17 mouse cellular contexts compared by ENCODE assay signal in genomic region chr5:103166755-103167154, GRCm38 (mm10). TPM values are rescaled to one million over a fixed set of nuclear protein-coding genes. Genes with fewer than 3 reads are reported as not detected.
"Had no signal": no experiment of that assay in that cellular context is flagged by ENCODE, and none has a peak within 500 bp of the region (broad histone marks: within the 10 kb centered on the region; RNA-seq: fewer than 3 reads in every experiment).

No protein-coding gene starts in this region.

- H3K4me1 ChIP-seq: limb, embryonic 12.5 days; liver, embryonic 13.5 days; megakaryocyte, embryonic 14.5 days had no signal

- H3K4me2 ChIP-seq: limb, embryonic 12.5 days; liver, embryonic 13.5 days; lung, embryonic 15.5 days; midbrain, embryonic 12.5 days had no signal

- H3K27me3 ChIP-seq: limb, embryonic 12.5 days; liver, embryonic 13.5 days; lung, embryonic 15.5 days; megakaryocyte, embryonic 14.5 days; midbrain, embryonic 12.5 days had no signal

- H3K27ac ChIP-seq: limb, embryonic 12.5 days; liver, embryonic 13.5 days; lung, embryonic 15.5 days; macrophage; midbrain, embryonic 12.5 days; stomach, postnatal 0 days had no signal

- DNase-seq: kidney, adult 11 months; kidney, adult 9 months; kidney, postnatal 10 days; kidney, postnatal 4 days; liver; liver, embryonic 13.5 days; liver, postnatal 0 days; lung, postnatal 14 days; right cerebral cortex, postnatal 25 days; thymus, postnatal 4 days had no signal

- ATAC-seq: liver, postnatal 0 days had no signal

- H3K9ac ChIP-seq: limb, embryonic 12.5 days; liver, embryonic 13.5 days; liver, postnatal 0 days; lung, embryonic 15.5 days; midbrain, embryonic 12.5 days had no signal

- H3K9me3 ChIP-seq: liver, embryonic 13.5 days; lung, embryonic 15.5 days had no signal

- H3K36me3 ChIP-seq: limb, embryonic 12.5 days; liver, embryonic 13.5 days; lung, embryonic 15.5 days; midbrain, embryonic 12.5 days had no signal

- H3K4me3 ChIP-seq: limb, embryonic 12.5 days; liver, embryonic 13.5 days; lung, embryonic 15.5 days; megakaryocyte, embryonic 14.5 days; midbrain, embryonic 12.5 days had no signal

RNA-seq across cellular contexts. Expression of gene Mapk10, which starts 44.4 kb away (rescaled TPM):
- total RNA-seq: monocyte, adult 5-6 weeks had no signal
- polyA plus RNA-seq: liver, postnatal 0 days; macrophage had no signal
